Comparison of ENCODE assay signal across 28 mouse cellular contexts in the genomic region with DNA sequence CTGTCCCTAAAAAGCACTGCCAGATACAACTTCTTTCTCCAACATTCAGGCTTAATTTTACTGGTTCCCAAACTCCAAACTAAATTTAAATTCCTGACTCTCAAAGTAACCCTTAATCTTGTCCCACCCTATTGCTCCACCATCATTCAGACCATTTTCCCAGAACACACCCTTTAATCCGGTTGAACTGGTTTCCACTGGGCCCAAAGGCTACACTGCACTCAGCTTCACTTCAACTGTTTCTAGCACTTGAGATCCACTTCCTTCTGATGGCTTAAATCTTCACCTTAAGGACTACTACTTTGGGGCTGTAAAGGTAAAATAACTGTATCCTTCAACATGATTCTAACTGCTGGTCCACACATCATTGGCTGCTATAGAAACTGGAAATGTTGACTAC. TPM values are rescaled to one million over a fixed set of nuclear protein-coding genes. Genes with fewer than 3 reads are reported as not detected.
DNase-seq lines count a peak whose midpoint lies in the region; ATAC-seq and TF ChIP-seq lines count a peak whose summit lies in the region.
"Had no signal": no experiment of that assay in that cellular context is flagged by ENCODE, and none has a peak within 500 bp of the region (broad histone marks: within the 10 kb centered on the region; RNA-seq: fewer than 3 reads in every experiment).

No protein-coding gene starts in this region.

- no peak overlapping the region for H3K4me2 ChIP-seq in stomach, postnatal 0 days (replicated peaks; ENCODE audit: low read depth)
- H3K4me2 ChIP-seq: forebrain, embryonic 13.5 days; heart, embryonic 13.5 days; hindbrain, embryonic 14.5 days had no signal

- no peak; the same call in 1 of the 2 replicates for ATAC-seq in stomach, postnatal 0 days (ENCODE audit: low FRiP score, low TSS enrichment)
- ATAC-seq: activated CD4-positive, CD25-positive, alpha-beta regulatory T cell, adult 4 months; forebrain, embryonic 13.5 days; forebrain, embryonic 16.5 days; hindbrain, postnatal 0 days; Patski had no signal

- peak; percentile 17 to 39 for DNase-seq in lung, adult 18-20 months
- DNase-seq in lung, postnatal 14 days = no peak
- DNase-seq in lung, postnatal 36 days = peak; percentile 39
- no peak for DNase-seq in lung, postnatal 10 days
- no peak for DNase-seq in stomach, postnatal 0 days (ENCODE audit: low spot score)
- no peak for DNase-seq in cerebellum, adult 11 months
- DNase-seq: adrenal gland, adult 8-10 months; adrenal gland, postnatal 25 days; B cell, adult 2 months; cerebellum, adult 18-20 months; cerebellum, adult 9-10 months; cerebellum, postnatal 14 days; gastrocnemius, postnatal 10 days; gastrocnemius, postnatal 36 days; heart, adult 2 months; heart, postnatal 14 days; heart, postnatal 4 days had no signal

- H3K36me3 ChIP-seq in stomach, postnatal 0 days (ENCODE audit: control insufficient read depth, insufficient read depth, low read length) = no peaks in the 10 kb centered on the region

- no peaks in the 10 kb centered on the region for H3K4me1 ChIP-seq in stomach, postnatal 0 days (replicated peaks; ENCODE audit: control insufficient read depth, insufficient read depth)
- H3K4me1 ChIP-seq: forebrain, embryonic 10.5 days; forebrain, embryonic 13.5 days; heart, embryonic 10.5 days; heart, embryonic 13.5 days had no signal

- H3K27me3 ChIP-seq in stomach, postnatal 0 days (ENCODE audit: control insufficient read depth, insufficient read depth, low read length) = no peaks in the 10 kb centered on the region
- H3K27me3 ChIP-seq: CH12.LX; forebrain, embryonic 13.5 days; heart, embryonic 13.5 days had no signal

- H3K4me3 ChIP-seq in stomach, postnatal 0 days (ENCODE audit: low read depth, low read length) = no peak overlapping the region
- H3K4me3 ChIP-seq: forebrain, embryonic 10.5 days; forebrain, embryonic 13.5 days; heart, adult 2 months; heart, embryonic 10.5 days; heart, embryonic 13.5 days had no signal

- TF ChIP-seq EP300 in stomach, postnatal 0 days (optimal IDR thresholded peaks at IDR 0.05) = no peak

- TF ChIP-seq CTCF in stomach, postnatal 0 days (IDR thresholded peaks at IDR 0.05; ENCODE audit: low read depth) = no peak

- 50% methylated on average over 1 of the region's 1 CpGs for WGBS in stomach, postnatal 0 days

- 0 out of 2 replicates have a peak overlapping the region, but pooled peaks have one; percentile 18 for H3K27ac ChIP-seq in stomach, postnatal 0 days (replicated peaks)
- H3K27ac ChIP-seq: forebrain, embryonic 10.5 days; forebrain, embryonic 13.5 days; heart, adult 2 months; heart, embryonic 10.5 days; heart, embryonic 13.5 days; hindbrain, embryonic 14.5 days; hindbrain, postnatal 0 days had no signal

- no peak overlapping the region for H3K9ac ChIP-seq in stomach, postnatal 0 days (ENCODE audit: low read length)
- H3K9ac ChIP-seq: forebrain, embryonic 13.5 days; heart, embryonic 13.5 days; hindbrain, embryonic 14.5 days had no signal

- no peaks in the 10 kb centered on the region for H3K9me3 ChIP-seq in stomach, postnatal 0 days (ENCODE audit: control insufficient read depth, low read length)
- H3K9me3 ChIP-seq: forebrain, embryonic 10.5 days; forebrain, embryonic 13.5 days; G1E; heart, embryonic 10.5 days; heart, embryonic 13.5 days had no signal

RNA-seq across cellular contexts. Expression of a gene that starts 10.5 kb away (rescaled TPM):
- polyA plus RNA-seq in stomach, postnatal 0 days (2015; fragmentation: Nextera tagmentation; extraction: Ambion mirVana) = 131 and 147 TPM in 2 replicates

Comparison
In these comparisons a context has a peak if more than half of its experiments do, and no peak if none do; other contexts are left out.
1. DNase-seq: peak in lung, adult 18-20 months (2 of 2) and lung, postnatal 36 days (single experiment); none in lung, postnatal 14 days (single experiment), lung, postnatal 10 days (single experiment), stomach, postnatal 0 days (single experiment) and cerebellum, adult 11 months (single experiment).